Mouse (Mus musculus) lung, postnatal 36 days (tissue): ENCODE data around the gene Dtx1.

Experiments used
- DNase-seq: peaks from one replicate; pipeline ENCODE4 v3.0.0; 2022; ENCODE audit warnings: mixed read lengths

The Dtx1 gene

DNA sequence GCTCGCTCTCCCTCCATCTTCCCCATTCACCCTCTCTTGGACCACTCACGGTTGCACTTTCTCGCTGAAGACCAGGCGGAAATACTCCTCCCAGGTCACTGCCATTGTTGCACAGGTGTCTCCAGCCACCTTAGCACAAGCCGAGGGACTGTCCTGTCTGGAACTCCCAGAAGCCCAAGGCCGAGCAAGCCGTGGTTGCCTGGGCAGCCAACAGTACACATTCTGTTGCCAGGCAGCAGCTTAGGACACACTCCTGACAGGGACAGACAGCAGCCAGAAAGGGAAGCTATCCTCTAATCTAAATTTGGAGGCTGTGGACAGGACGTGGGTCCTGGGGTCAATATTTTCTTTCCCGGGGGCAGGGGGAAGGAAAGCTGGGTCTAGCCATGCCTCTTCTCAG lies 77.6 kb downstream of the Dtx1 start, which contains the start of gene Cfap73:
TSS of gene Cfap73 (minus strand) at position 105 of the 400 bp plus-strand sequence.
- DNase-seq, result no peak

DNA sequence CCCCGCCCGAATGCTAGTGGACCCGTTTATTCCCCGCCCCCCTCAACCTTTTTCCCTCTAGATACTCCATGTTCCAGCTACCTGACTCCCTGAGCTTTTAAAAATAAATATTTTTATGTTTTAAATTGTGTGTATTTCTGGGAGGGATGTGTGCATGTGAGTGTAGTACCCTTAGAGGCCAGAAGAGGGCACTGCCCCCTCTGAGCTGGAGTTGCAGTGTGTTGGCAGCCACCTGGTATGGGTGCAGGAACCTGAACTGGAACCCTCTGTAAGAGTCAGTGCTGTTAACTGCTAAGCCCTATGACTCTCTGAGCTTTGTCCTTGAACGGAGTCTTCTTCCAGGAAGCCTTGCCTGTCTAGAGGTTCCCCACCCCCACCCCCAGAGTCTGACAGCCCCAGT lies 79.8 kb downstream of the Dtx1 start:
- DNase-seq, result no peak

DNA sequence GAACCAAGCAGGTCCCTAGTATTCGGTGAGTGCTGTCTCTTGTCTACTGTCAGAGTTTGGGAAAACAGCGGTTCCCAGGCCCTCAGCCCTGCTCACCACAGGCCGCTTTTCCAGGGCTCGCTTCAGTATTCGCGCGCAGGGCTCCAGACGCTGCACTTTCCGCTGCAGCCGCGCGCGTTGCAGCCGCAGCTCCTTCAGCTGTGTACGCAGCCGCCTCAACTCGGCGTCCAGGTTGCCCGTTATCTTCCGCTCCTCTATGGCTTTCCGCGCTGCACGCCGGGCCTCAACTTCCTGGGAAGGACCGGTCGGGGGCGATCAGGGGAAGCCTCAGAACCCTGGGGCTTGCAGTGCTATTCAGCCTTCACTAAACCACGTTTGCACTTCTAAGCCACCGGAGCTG lies 80.6 kb downstream of the Dtx1 start:
- DNase-seq, result no peak
